Mouse (Mus musculus): ENCODE measurements around the gene Slc29a4. TPM values are rescaled to one million over a fixed set of nuclear protein-coding genes. Genes with fewer than 3 reads are reported as not detected.

Slc29a4 gene
- polyA plus RNA-seq, 1 experiment from 2014 or later: 66.7 TPM

- no peak for ATAC-seq (ENCODE audit: low FRiP score, low read depth)
- H3K4me1 ChIP-seq: peaks cover 3% of the 10 kb centered on the region; the same call in 1 of the 2 replicates
- no peaks in the 10 kb centered on the region for H3K9me3 ChIP-seq
- peaks cover 38% of the 10 kb centered on the region for H3K36me3 ChIP-seq
- H3K4me3 ChIP-seq: no peak overlapping the region
- no peak overlapping the region for H3K9ac ChIP-seq
- H3K27me3 ChIP-seq (replicated peaks): no peaks in the 10 kb centered on the region
- 92% methylated on average over 13 of the region's 13 CpGs for WGBS
- no peak overlapping the region for H3K4me2 ChIP-seq (replicated peaks)
- H3K27ac ChIP-seq: no peak overlapping the region
Observed at GRCm38 (mm10) chr5:142719897-142720296, 27.6 kb downstream of the Slc29a4 start.

- H3K27me3 ChIP-seq (replicated peaks): no peaks in the 10 kb centered on the region
- H3K4me2 ChIP-seq (replicated peaks): 0 out of 2 replicates have a peak overlapping the region, but pooled peaks have one; percentile 1
- H3K27ac ChIP-seq: no peak overlapping the region
- 14% methylated on average over 7 of the region's 7 CpGs for WGBS
- no peak overlapping the region for H3K4me3 ChIP-seq
- peak; percentile 39 for ATAC-seq (ENCODE audit: low FRiP score, low read depth)
- H3K9ac ChIP-seq: no peak overlapping the region
- H3K9me3 ChIP-seq: 0 out of 2 replicates have a peak, but pooled peaks cover 6% of the 10 kb centered on the region
- H3K36me3 ChIP-seq: peaks cover 63% of the 10 kb centered on the region
- H3K4me1 ChIP-seq: peaks cover 3% of the 10 kb centered on the region; the same call in 1 of the 2 replicates
Observed at GRCm38 (mm10) chr5:142723520-142724133, 31.3 kb downstream of the Slc29a4 start.

- WGBS: 92% methylated on average over 7 of the region's 7 CpGs
- 0 out of 2 replicates have a peak, but pooled peaks cover 7% of the 10 kb centered on the region for H3K9me3 ChIP-seq
- H3K36me3 ChIP-seq: peaks cover 63% of the 10 kb centered on the region
- no peaks in the 10 kb centered on the region for H3K27me3 ChIP-seq (replicated peaks)
- no peak overlapping the region for H3K4me2 ChIP-seq (replicated peaks)
- no peak overlapping the region for H3K27ac ChIP-seq
- H3K4me1 ChIP-seq: peaks cover 3% of the 10 kb centered on the region; the same call in 1 of the 2 replicates
- H3K9ac ChIP-seq: no peak overlapping the region
- no peak overlapping the region for H3K4me3 ChIP-seq
- ATAC-seq (ENCODE audit: low FRiP score, low read depth): no peak
Observed at GRCm38 (mm10) chr5:142724265-142724664, 32.0 kb downstream of the Slc29a4 start.

- Histone ChIP-seq H3K27ac (no peak overlapping the region), H3K4me2 (replicated peaks) (no peak overlapping the region), H3K4me3 (no peak overlapping the region), H3K9ac (no peak overlapping the region), H3K9me3 (0 out of 2 replicates have a peak, but pooled peaks cover 7% of the 10 kb centered on the region), H3K4me1 (peaks cover 3% of the 10 kb centered on the region; the same call in 1 of the 2 replicates), H3K36me3 (peaks cover 70% of the 10 kb centered on the region), H3K27me3 (replicated peaks) (no peaks in the 10 kb centered on the region)
- WGBS: 86% methylated on average over 6 of the region's 6 CpGs
- no peak for ATAC-seq (ENCODE audit: low FRiP score, low read depth)
Observed at GRCm38 (mm10) chr5:142726748-142727147, 34.4 kb downstream of the Slc29a4 start.

GRCm38 (mm10) chr5:142728301-142728700 lies 36.0 kb downstream of the Slc29a4 start:
- H3K9me3 ChIP-seq: 0 out of 2 replicates have a peak, but pooled peaks cover 7% of the 10 kb centered on the region
- no peak overlapping the region for H3K9ac ChIP-seq
- no peak overlapping the region for H3K27ac ChIP-seq
- no peak overlapping the region for H3K4me2 ChIP-seq (replicated peaks)
- no peaks in the 10 kb centered on the region for H3K27me3 ChIP-seq (replicated peaks)
- H3K4me3 ChIP-seq: no peak overlapping the region
- H3K36me3 ChIP-seq: peaks cover 83% of the 10 kb centered on the region
- ATAC-seq (ENCODE audit: low FRiP score, low read depth): no peak
- 96% methylated on average over 16 of the region's 16 CpGs for WGBS
- H3K4me1 ChIP-seq: peaks cover 3% of the 10 kb centered on the region; the same call in 1 of the 2 replicates

GRCm38 (mm10) chr5:142730295-142730694 lies 38.0 kb downstream of the Slc29a4 start:
- Histone ChIP-seq H3K9ac (no peak overlapping the region), H3K9me3 (0 out of 2 replicates have a peak, but pooled peaks cover 7% of the 10 kb centered on the region), H3K4me1 (no peaks in the 10 kb centered on the region), H3K4me2 (replicated peaks) (no peak overlapping the region), H3K4me3 (no peak overlapping the region), H3K36me3 (peaks cover 98% of the 10 kb centered on the region), H3K27ac (no peak overlapping the region), H3K27me3 (replicated peaks) (no peaks in the 10 kb centered on the region)
- 94% methylated on average over 12 of the region's 12 CpGs for WGBS
- no peak for ATAC-seq (ENCODE audit: low FRiP score, low read depth)

GRCm38 (mm10) chr5:142731916-142732315 lies 39.6 kb downstream of the Slc29a4 start:
- H3K27ac ChIP-seq: no peak overlapping the region
- no peak overlapping the region for H3K4me2 ChIP-seq (replicated peaks)
- H3K9me3 ChIP-seq: 0 out of 2 replicates have a peak, but pooled peaks cover 7% of the 10 kb centered on the region
- H3K9ac ChIP-seq: no peak overlapping the region
- ATAC-seq (ENCODE audit: low FRiP score, low read depth): no peak
- 94% methylated on average over 11 of the region's 11 CpGs for WGBS
- H3K4me3 ChIP-seq: no peak overlapping the region
- no peaks in the 10 kb centered on the region for H3K4me1 ChIP-seq
- peaks cover 98% of the 10 kb centered on the region for H3K36me3 ChIP-seq
- H3K27me3 ChIP-seq (replicated peaks): no peaks in the 10 kb centered on the region

GRCm38 (mm10) chr5:142739941-142740340 lies 47.6 kb downstream of the Slc29a4 start:
- 87% methylated on average over 8 of the region's 8 CpGs for WGBS
- Histone ChIP-seq H3K4me1 (no peaks in the 10 kb centered on the region), H3K27me3 (replicated peaks) (no peaks in the 10 kb centered on the region), H3K36me3 (peaks cover 97% of the 10 kb centered on the region), H3K4me2 (replicated peaks) (no peak overlapping the region), H3K9me3 (no peaks in the 10 kb centered on the region), H3K27ac (no peak overlapping the region), H3K9ac (no peak overlapping the region), H3K4me3 (no peak overlapping the region)
- no peak for ATAC-seq (ENCODE audit: low FRiP score, low read depth)

GRCm38 (mm10) chr5:142747026-142747629 lies 54.8 kb downstream of the Slc29a4 start:
- Histone ChIP-seq H3K36me3 (peaks cover 84% of the 10 kb centered on the region), H3K9ac (no peak overlapping the region), H3K4me1 (no peaks in the 10 kb centered on the region), H3K4me3 (no peak overlapping the region), H3K27me3 (replicated peaks) (no peaks in the 10 kb centered on the region), H3K27ac (no peak overlapping the region), H3K4me2 (replicated peaks) (no peak overlapping the region), H3K9me3 (no peaks in the 10 kb centered on the region)
- no peak for ATAC-seq (ENCODE audit: low FRiP score, low read depth)
- 83% methylated on average over 12 of the region's 12 CpGs for WGBS

GRCm38 (mm10) chr5:142750173-142750572 lies 57.9 kb downstream of the Slc29a4 start:
- WGBS: 96% methylated on average over 11 of the region's 11 CpGs
- Histone ChIP-seq H3K4me3 (no peak overlapping the region), H3K4me1 (no peaks in the 10 kb centered on the region), H3K4me2 (replicated peaks) (no peak overlapping the region), H3K27me3 (replicated peaks) (no peaks in the 10 kb centered on the region), H3K27ac (no peak overlapping the region), H3K9me3 (no peaks in the 10 kb centered on the region), H3K9ac (no peak overlapping the region), H3K36me3 (peaks cover 80% of the 10 kb centered on the region)
- no peak for ATAC-seq (ENCODE audit: low FRiP score, low read depth)

- 44% methylated on average over 13 of the region's 13 CpGs for whole genome bisulfite sequencing
- 0 out of 2 replicates have a peak overlapping the region, but pooled peaks have one; percentile 3 for H3K9ac ChIP-seq
- no peak for ATAC-seq (ENCODE audit: low FRiP score, low read depth)
- peaks cover 88% of the 10 kb centered on the region for H3K36me3 ChIP-seq
- H3K27ac ChIP-seq: no peak overlapping the region
- no peak overlapping the region for H3K4me3 ChIP-seq
- H3K9me3 ChIP-seq: no peaks in the 10 kb centered on the region
- no peaks in the 10 kb centered on the region for H3K27me3 ChIP-seq (replicated peaks)
- no peak overlapping the region for H3K4me2 ChIP-seq (replicated peaks)
- no peaks in the 10 kb centered on the region for H3K4me1 ChIP-seq
Observed at GRCm38 (mm10) chr5:142752241-142752640, 59.9 kb downstream of the Slc29a4 start.

- 90% methylated on average over 8 of the region's 8 CpGs for WGBS
- H3K36me3 ChIP-seq: peaks cover 98% of the 10 kb centered on the region
- H3K9ac ChIP-seq: no peak overlapping the region
- H3K27ac ChIP-seq: no peak overlapping the region
- no peak for ATAC-seq (ENCODE audit: low FRiP score, low read depth)
- H3K4me2 ChIP-seq (replicated peaks): no peak overlapping the region
- no peak overlapping the region for H3K4me3 ChIP-seq
- no peaks in the 10 kb centered on the region for H3K9me3 ChIP-seq
- H3K27me3 ChIP-seq (replicated peaks): no peaks in the 10 kb centered on the region
- no peaks in the 10 kb centered on the region for H3K4me1 ChIP-seq
Observed at GRCm38 (mm10) chr5:142759786-142760185, 67.5 kb downstream of the Slc29a4 start.

All from neural tube, embryonic 12.5 days (tissue).